Mouse (Mus musculus) heart, embryonic 12.5 days (tissue): ENCODE measurements around the gene Cdk9. TPM values are rescaled to one million over a fixed set of nuclear protein-coding genes. Genes with fewer than 3 reads are reported as not detected.

ENCODE experiments used
- ATAC-seq: fragments of 200-750 bp; cut with Nextera tagmentation; 2 replicates; pipeline ENCODE4 v1.8.0; 2017; ENCODE audit warnings: moderate TSS enrichment, moderate library complexity; ENCODE audit not compliant: insufficient number of reproducible peaks, low FRiP score
- H3K27ac ChIP-seq: fragments of 300-500 bp; sonication (generic); 2 replicates; pipeline ENCODE4 v1.5.1; 2016; ENCODE audit warnings: mild to moderate bottlenecking, moderate library complexity; ENCODE audit not compliant: poor library complexity, severe bottlenecking
- H3K27me3 ChIP-seq: fragments of 300-500 bp; sonication (generic); replicated peaks from 2 replicates; pipeline ENCODE4 v1.6.1; 2016; ENCODE audit warnings: mild to moderate bottlenecking, moderate library complexity
- H3K36me3 ChIP-seq: fragments of 300-500 bp; sonication (generic); 2 replicates; pipeline ENCODE4 v1.6.1; 2016; ENCODE audit warnings: mild to moderate bottlenecking, moderate library complexity
- H3K4me1 ChIP-seq: fragments of 300-500 bp; sonication (generic); replicated peaks from 2 replicates; pipeline ENCODE4 v1.6.1; 2016; ENCODE audit warnings: mild to moderate bottlenecking
- H3K4me2 ChIP-seq: fragments of 300-500 bp; sonication (generic); 2 replicates; pipeline ENCODE4 v1.6.1; 2016; ENCODE audit warnings: mild to moderate bottlenecking, moderate library complexity
- H3K4me3 ChIP-seq: fragments of 300-500 bp; sonication (generic); 2 replicates; pipeline ENCODE4 v1.5.1; 2016; ENCODE audit warnings: mild to moderate bottlenecking
- H3K9ac ChIP-seq: fragments of 300-500 bp; sonication (generic); 2 replicates; pipeline ENCODE4 v1.6.1; 2016; ENCODE audit warnings: mild to moderate bottlenecking, moderate library complexity
- H3K9me3 ChIP-seq: fragments of 300-500 bp; sonication (generic); replicated peaks from 2 replicates; pipeline ENCODE4 v1.6.1; 2016; ENCODE audit warnings: mild to moderate bottlenecking, moderate library complexity
- WGBS: fragments of 180-500 bp; shearing (Covaris S2); methylation state at CpG from one replicate; pipeline ENCODE4 v1.1.7; 2016; 5-methylcytosine and 5-hydroxymethylcytosine counted together
- polyA plus RNA-seq: library from polyadenylated mRNA; unstranded; fragments of >200 nt; fragmentation: Nextera tagmentation; extraction: Ambion mirVana; gene quantifications from 2 replicates; pipeline ENCODE4 v1.2.1, GENCODE M21; 2016

Cdk9 gene
- 67.5 and 73.3 TPM in 2 replicates for polyA plus RNA-seq

GRCm38 (mm10) chr2:32712934-32713817 lies at the start of gene Cdk9:
Gene Cdk9 (minus strand): TSS chr2:32713076.
- H3K27ac ChIP-seq: peak within 1 kb of the TSS; percentile 94
- peak within 1 kb of the TSS; percentile 93 for H3K4me3 ChIP-seq
- no peaks in the 10 kb centered on the region for H3K9me3 ChIP-seq
- peaks cover 34% of the 10 kb centered on the region for H3K36me3 ChIP-seq
- peaks cover 35% of the 10 kb centered on the region for H3K4me1 ChIP-seq
- WGBS: 3% methylated on average over 43 of the region's 79 CpGs
- peak within 1 kb of the TSS; percentile 80 for H3K4me2 ChIP-seq
- peak within 1 kb of the TSS; percentile 77 for H3K9ac ChIP-seq
- no peaks in the 10 kb centered on the region for H3K27me3 ChIP-seq
- ATAC-seq: peak; percentile 90

DNA sequence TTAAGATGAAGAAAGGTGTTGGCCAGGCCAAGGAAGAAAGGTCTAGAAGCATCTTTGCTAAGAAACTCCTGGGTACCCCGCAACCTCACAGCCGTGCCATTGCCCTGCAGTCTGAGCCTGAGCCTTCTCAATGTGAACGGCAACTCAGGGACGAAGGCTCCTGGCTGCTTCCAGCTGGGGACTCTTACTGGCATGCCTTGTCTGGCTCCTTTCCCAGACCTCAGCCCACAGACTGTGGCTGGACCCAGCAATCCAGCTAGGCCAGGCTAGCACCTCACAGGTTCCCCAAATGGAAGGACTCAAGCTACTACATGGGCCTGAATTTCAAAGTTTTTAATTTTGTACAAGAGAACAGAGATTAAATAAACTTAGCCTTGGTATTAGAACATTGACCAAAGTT lies 49.0 kb upstream of the Cdk9 start:
- Histone ChIP-seq H3K4me2 (no peak overlapping the region), H3K27ac (no peak overlapping the region), H3K4me3 (no peak overlapping the region), H3K36me3 (peaks cover 34% of the 10 kb centered on the region), H3K9me3 (no peaks in the 10 kb centered on the region), H3K27me3 (no peaks in the 10 kb centered on the region), H3K4me1 (peaks cover 14% of the 10 kb centered on the region), H3K9ac (no peak overlapping the region)
- ATAC-seq: no peak
- WGBS: 88% methylated on average over 4 of the region's 4 CpGs

DNA sequence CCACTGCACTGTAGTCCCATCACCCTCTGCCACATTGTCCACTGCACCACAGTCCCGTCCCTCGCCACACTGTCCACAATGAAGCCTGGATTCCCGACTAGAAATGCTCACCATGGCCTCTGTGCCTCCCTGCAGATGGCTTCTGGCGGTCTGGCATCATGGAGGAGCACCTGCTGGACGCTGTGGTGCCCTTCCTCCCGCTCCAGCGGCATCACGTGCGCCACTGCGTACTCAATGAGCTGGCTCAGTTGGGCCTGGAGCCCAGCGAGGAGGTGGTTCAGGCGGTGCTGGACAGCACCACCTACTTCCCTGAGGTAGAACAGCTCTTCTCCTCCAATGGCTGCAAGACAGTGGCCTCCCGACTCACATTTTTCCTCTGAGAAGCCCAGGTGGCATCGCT lies 48.5 kb upstream of the Cdk9 start:
- 88% methylated on average over 14 of the region's 14 CpGs for WGBS
- H3K27me3 ChIP-seq: no peaks in the 10 kb centered on the region
- H3K36me3 ChIP-seq: peaks cover 34% of the 10 kb centered on the region
- H3K9ac ChIP-seq: no peak overlapping the region
- H3K4me1 ChIP-seq: peaks cover 14% of the 10 kb centered on the region
- no peak overlapping the region for H3K4me2 ChIP-seq
- no peaks in the 10 kb centered on the region for H3K9me3 ChIP-seq
- no peak overlapping the region for H3K27ac ChIP-seq
- ATAC-seq: no peak
- no peak overlapping the region for H3K4me3 ChIP-seq

GRCm38 (mm10) chr2:32759001-32759400 lies 46.1 kb upstream of the Cdk9 start:
- Histone ChIP-seq H3K4me3 (no peak overlapping the region), H3K27ac (no peak overlapping the region), H3K9me3 (no peaks in the 10 kb centered on the region), H3K9ac (no peak overlapping the region), H3K4me2 (no peak overlapping the region), H3K27me3 (0 out of 2 replicates have a peak, but pooled peaks cover 3% of the 10 kb centered on the region), H3K4me1 (peaks cover 14% of the 10 kb centered on the region), H3K36me3 (peaks cover 45% of the 10 kb centered on the region)
- 81% methylated on average over 2 of the region's 2 CpGs for WGBS
- ATAC-seq: no peak

DNA sequence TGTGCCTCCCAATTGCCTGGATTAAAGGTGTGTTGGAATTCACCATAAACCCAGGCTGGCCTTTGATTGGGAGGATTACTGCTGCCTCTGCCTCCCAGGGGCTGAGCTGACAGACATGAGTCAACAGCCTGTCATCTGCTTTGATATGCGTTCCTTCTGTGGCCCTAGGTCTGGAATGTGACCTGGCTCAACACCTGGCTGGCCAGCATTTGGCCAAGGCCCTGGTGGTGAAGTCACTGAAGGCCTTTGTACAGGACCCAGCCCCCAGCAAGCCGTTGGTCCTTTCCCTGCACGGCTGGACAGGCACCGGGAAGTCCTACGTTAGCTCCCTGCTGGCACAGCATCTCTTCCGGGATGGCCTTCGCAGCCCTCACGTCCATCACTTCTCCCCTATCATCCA lies 45.6 kb upstream of the Cdk9 start:
- H3K4me3 ChIP-seq: no peak overlapping the region
- H3K9me3 ChIP-seq: no peaks in the 10 kb centered on the region
- WGBS: 63% methylated on average over 8 of the region's 8 CpGs
- 0 out of 2 replicates have a peak, but pooled peaks cover 3% of the 10 kb centered on the region for H3K27me3 ChIP-seq
- H3K4me2 ChIP-seq: no peak overlapping the region
- no peak overlapping the region for H3K27ac ChIP-seq
- H3K4me1 ChIP-seq: peaks cover 14% of the 10 kb centered on the region
- ATAC-seq: no peak
- H3K36me3 ChIP-seq: peaks cover 47% of the 10 kb centered on the region
- no peak overlapping the region for H3K9ac ChIP-seq

GRCm38 (mm10) chr2:32757056-32757845 lies 44.4 kb upstream of the Cdk9 start, which contains the start of gene Tor2a:
Gene Tor2a (plus strand): TSS chr2:32757234.
- 0 out of 2 replicates have a peak, but pooled peaks cover 3% of the 10 kb centered on the region for H3K27me3 ChIP-seq
- peak within 1 kb of the TSS; percentile 72 for H3K4me2 ChIP-seq
- peak; percentile 93 for ATAC-seq
- H3K4me1 ChIP-seq: peaks cover 14% of the 10 kb centered on the region
- peak within 1 kb of the TSS; percentile 83 for H3K4me3 ChIP-seq
- H3K36me3 ChIP-seq: peaks cover 48% of the 10 kb centered on the region
- H3K9me3 ChIP-seq: no peaks in the 10 kb centered on the region
- H3K9ac ChIP-seq: peak within 1 kb of the TSS; percentile 91
- peak within 1 kb of the TSS; percentile 82 for H3K27ac ChIP-seq
- WGBS: under 1% methylated on average over 65 of the region's 66 CpGs

GRCm38 (mm10) chr2:32756674-32757055 lies 43.8 kb upstream of the Cdk9 start:
- Histone ChIP-seq H3K27me3 (0 out of 2 replicates have a peak, but pooled peaks cover 3% of the 10 kb centered on the region), H3K4me2 (peak overlapping the region; percentile 37), H3K27ac (no peak overlapping the region), H3K9me3 (no peaks in the 10 kb centered on the region), H3K36me3 (peaks cover 48% of the 10 kb centered on the region), H3K9ac (no peak overlapping the region), H3K4me1 (peaks cover 19% of the 10 kb centered on the region), H3K4me3 (no peak overlapping the region)
- ATAC-seq: no peak; the same call in 1 of the 2 replicates
- WGBS: 40% methylated on average over 6 of the region's 6 CpGs

- H3K4me3 ChIP-seq: no peak overlapping the region
- H3K27me3 ChIP-seq: 0 out of 2 replicates have a peak, but pooled peaks cover 3% of the 10 kb centered on the region
- no peak overlapping the region for H3K9ac ChIP-seq
- ATAC-seq: no peak
- 67% methylated on average over 10 of the region's 10 CpGs for WGBS
- H3K4me1 ChIP-seq: peaks cover 10% of the 10 kb centered on the region; the same call in 1 of the 2 replicates
- H3K36me3 ChIP-seq: peaks cover 60% of the 10 kb centered on the region
- H3K4me2 ChIP-seq: peak overlapping the region; percentile 65
- H3K9me3 ChIP-seq: no peaks in the 10 kb centered on the region
- H3K27ac ChIP-seq: no peak overlapping the region
Measured at GRCm38 (mm10) chr2:32752181-32752580, 39.3 kb upstream of the Cdk9 start.

DNA sequence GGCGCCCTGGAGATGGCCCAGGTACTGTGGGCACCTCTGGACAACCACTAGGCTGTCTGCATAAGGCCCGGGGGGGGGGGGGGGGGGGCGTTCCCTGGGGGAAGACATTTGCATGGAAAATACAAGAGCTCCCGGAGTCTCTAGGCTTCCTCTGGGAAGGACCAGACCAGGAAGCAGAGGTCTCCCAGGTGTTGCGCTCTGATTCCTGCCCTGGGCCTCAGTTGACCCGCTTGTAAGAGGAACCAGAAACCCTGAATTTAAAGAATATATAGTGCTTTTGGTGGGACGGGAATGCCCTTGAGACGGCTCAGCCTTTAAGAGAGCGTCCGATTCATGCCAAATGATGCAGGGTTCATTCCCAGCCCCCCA lies 38.8 kb upstream of the Cdk9 start:
- H3K4me1 ChIP-seq: peaks cover 10% of the 10 kb centered on the region; the same call in 1 of the 2 replicates
- no peaks in the 10 kb centered on the region for H3K9me3 ChIP-seq
- H3K4me3 ChIP-seq: peak overlapping the region; percentile 53
- H3K4me2 ChIP-seq: peak overlapping the region; percentile 65
- H3K9ac ChIP-seq: peak overlapping the region; percentile 62
- 0 out of 2 replicates have a peak, but pooled peaks cover 3% of the 10 kb centered on the region for H3K27me3 ChIP-seq
- ATAC-seq: no peak
- peaks cover 65% of the 10 kb centered on the region for H3K36me3 ChIP-seq
- WGBS: 38% methylated on average over 9 of the region's 10 CpGs
- H3K27ac ChIP-seq: peak overlapping the region; percentile 55; the same call in 1 of the 2 replicates

- Histone ChIP-seq H3K4me1 (peaks cover 10% of the 10 kb centered on the region; the same call in 1 of the 2 replicates), H3K27me3 (0 out of 2 replicates have a peak, but pooled peaks cover 3% of the 10 kb centered on the region), H3K9ac (peak overlapping the region; percentile 62), H3K36me3 (peaks cover 71% of the 10 kb centered on the region), H3K4me2 (peak overlapping the region; percentile 65), H3K27ac (peak overlapping the region; percentile 55; the same call in 1 of the 2 replicates), H3K4me3 (peak overlapping the region; percentile 53), H3K9me3 (no peaks in the 10 kb centered on the region)
- peak; percentile 52; the same call in 1 of the 2 replicates for ATAC-seq
- WGBS: 17% methylated on average over 31 of the region's 31 CpGs
Measured at GRCm38 (mm10) chr2:32750887-32751664, 38.2 kb upstream of the Cdk9 start.
